Mouse (Mus musculus) hindbrain, embryonic 12.5 days (tissue): ENCODE measurements around the gene Cyp2a12. TPM values are rescaled to one million over a fixed set of nuclear protein-coding genes. Genes with fewer than 3 reads are reported as not detected.
"Not testable (repeated sequence)": the region's sequence is repeated elsewhere in the genome, so short reads cannot be mapped to it uniquely, and the experiment has no call there.

Experiments used
- ATAC-seq: fragments of 200-750 bp; cut with Nextera tagmentation; 2 replicates; pipeline ENCODE4 v1.8.0; 2017; ENCODE audit warnings: moderate TSS enrichment; ENCODE audit not compliant: low FRiP score
- H3K27ac ChIP-seq: fragments of 300-500 bp; sonication (generic); 2 replicates; pipeline ENCODE4 v1.5.1; 2016; ENCODE audit warnings: mild to moderate bottlenecking
- H3K27me3 ChIP-seq: fragments of 300-500 bp; sonication (generic); 2 replicates; pipeline ENCODE4 v1.6.1; 2016; ENCODE audit warnings: mild to moderate bottlenecking
- H3K36me3 ChIP-seq: fragments of 300-500 bp; sonication (generic); 2 replicates; pipeline ENCODE4 v1.6.1; 2016; ENCODE audit warnings: mild to moderate bottlenecking
- H3K4me1 ChIP-seq: fragments of 300-500 bp; sonication (generic); 2 replicates; pipeline ENCODE4 v1.6.1; 2016
- H3K4me2 ChIP-seq: fragments of 300-500 bp; sonication (generic); replicated peaks from 2 replicates; pipeline ENCODE4 v1.6.1; 2016; ENCODE audit warnings: mild to moderate bottlenecking
- H3K4me3 ChIP-seq: fragments of 300-500 bp; sonication (generic); 2 replicates; pipeline ENCODE4 v1.5.1; 2016; ENCODE audit warnings: mild to moderate bottlenecking
- H3K9ac ChIP-seq: fragments of 300-500 bp; sonication (generic); 2 replicates; pipeline ENCODE4 v1.6.1; 2016; ENCODE audit warnings: mild to moderate bottlenecking, moderate library complexity
- H3K9me3 ChIP-seq: fragments of 300-500 bp; sonication (generic); replicated peaks from 2 replicates; pipeline ENCODE4 v1.6.1; 2016; ENCODE audit warnings: mild to moderate bottlenecking
- WGBS: fragments of 180-500 bp; shearing (Covaris S2); methylation state at CpG from one replicate; pipeline ENCODE4 v1.1.7; 2016; 5-methylcytosine and 5-hydroxymethylcytosine counted together
- polyA plus RNA-seq: library from polyadenylated mRNA; unstranded; fragments of >200 nt; fragmentation: Nextera tagmentation; extraction: Ambion mirVana; gene quantifications from 2 replicates; pipeline ENCODE4 v1.2.1, GENCODE M21; 2016

Gene Cyp2a12
- not detected in 2 replicates for polyA plus RNA-seq

- Histone ChIP-seq H3K9me3 (0 out of 2 replicates have a peak, but pooled peaks cover 3% of the 10 kb centered on the region), H3K4me1 (no peaks in the 10 kb centered on the region), H3K27me3 (no peaks in the 10 kb centered on the region), H3K9ac (no peak within 1 kb of the TSS), H3K36me3 (no peaks in the 10 kb centered on the region), H3K4me3 (no peak within 1 kb of the TSS), H3K27ac (no peak within 1 kb of the TSS), H3K4me2 (no peak within 1 kb of the TSS)
- WGBS: 74% methylated on average over 2 of the region's 2 CpGs
- ATAC-seq: no peak
These were observed at the start of gene Cyp2a12 for GRCm38 (mm10) chr7:27028789-27029188. Gene Cyp2a12, plus strand, starts transcription at chr7:27029081.

- not testable (repeated sequence) for ATAC-seq, H3K9ac ChIP-seq, H3K36me3 ChIP-seq, H3K4me3 ChIP-seq, H3K27me3 ChIP-seq, H3K9me3 ChIP-seq, H3K27ac ChIP-seq, H3K4me1 ChIP-seq, H3K4me2 ChIP-seq
- 86% methylated on average over 2 of the region's 2 CpGs for WGBS
These were observed 47.4 kb upstream of the Cyp2a12 start for GRCm38 (mm10) chr7:26981464-26981863.

DNA sequence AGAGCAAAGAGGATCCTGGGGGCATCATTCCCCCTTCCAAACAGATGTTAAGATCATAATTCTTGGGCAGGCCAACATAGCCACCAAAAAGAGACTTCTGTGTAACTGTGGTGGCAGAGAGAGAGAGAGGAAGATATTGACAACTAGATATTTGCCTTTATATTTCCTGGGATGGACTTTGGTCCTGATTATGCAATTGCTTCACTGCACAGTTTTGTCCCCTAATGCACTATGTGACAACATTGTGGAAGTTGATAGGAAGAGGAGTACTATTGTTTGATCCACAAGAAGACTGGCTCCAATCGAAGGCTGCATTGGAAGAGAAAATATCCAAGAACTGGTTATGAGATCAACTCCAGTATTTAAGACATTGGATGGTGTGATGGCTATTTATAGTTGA is 46.9 kb upstream of the Cyp2a12 start:
- not testable (repeated sequence) for H3K27me3 ChIP-seq, H3K4me3 ChIP-seq, H3K4me1 ChIP-seq, H3K9ac ChIP-seq, H3K9me3 ChIP-seq, ATAC-seq, H3K4me2 ChIP-seq, H3K27ac ChIP-seq, H3K36me3 ChIP-seq
- 88% methylated on average over 1 of the region's 1 CpGs for WGBS

DNA sequence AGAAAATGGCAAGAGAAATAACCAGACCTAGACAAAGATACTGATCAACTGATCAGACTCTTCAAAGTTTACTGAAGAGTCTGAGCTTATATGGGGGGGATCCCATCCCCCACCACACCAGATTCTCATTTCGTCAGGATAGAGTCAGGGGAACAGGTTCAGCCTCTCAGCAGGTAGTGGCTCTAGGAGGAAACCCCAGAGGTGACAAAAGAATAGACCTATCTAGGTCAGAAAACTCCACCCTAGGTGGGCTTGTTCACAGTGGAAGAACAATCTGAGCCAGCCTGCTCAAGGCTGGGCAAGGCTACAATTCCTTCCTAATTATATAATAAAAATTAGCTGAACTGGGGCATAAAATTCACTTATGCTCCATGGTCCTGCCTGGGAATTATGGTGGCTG is 46.3 kb upstream of the Cyp2a12 start:
- Histone ChIP-seq H3K4me3 (no peak overlapping the region), H3K9ac (no peak overlapping the region), H3K9me3 (no peaks in the 10 kb centered on the region), H3K27ac (no peak overlapping the region), H3K36me3 (no peaks in the 10 kb centered on the region), H3K27me3 (no peaks in the 10 kb centered on the region), H3K4me1 (no peaks in the 10 kb centered on the region), H3K4me2 (no peak overlapping the region)
- ATAC-seq: no peak
- WGBS: 25% methylated on average over 1 of the region's 1 CpGs

GRCm38 (mm10) chr7:26983151-26983550 is 45.7 kb upstream of the Cyp2a12 start:
- H3K4me3 ChIP-seq, ATAC-seq, H3K9ac ChIP-seq, H3K4me2 ChIP-seq, H3K27me3 ChIP-seq, H3K27ac ChIP-seq, H3K9me3 ChIP-seq, H3K36me3 ChIP-seq, H3K4me1 ChIP-seq: not testable (repeated sequence)
- WGBS: 16% methylated on average over 1 of the region's 1 CpGs

DNA sequence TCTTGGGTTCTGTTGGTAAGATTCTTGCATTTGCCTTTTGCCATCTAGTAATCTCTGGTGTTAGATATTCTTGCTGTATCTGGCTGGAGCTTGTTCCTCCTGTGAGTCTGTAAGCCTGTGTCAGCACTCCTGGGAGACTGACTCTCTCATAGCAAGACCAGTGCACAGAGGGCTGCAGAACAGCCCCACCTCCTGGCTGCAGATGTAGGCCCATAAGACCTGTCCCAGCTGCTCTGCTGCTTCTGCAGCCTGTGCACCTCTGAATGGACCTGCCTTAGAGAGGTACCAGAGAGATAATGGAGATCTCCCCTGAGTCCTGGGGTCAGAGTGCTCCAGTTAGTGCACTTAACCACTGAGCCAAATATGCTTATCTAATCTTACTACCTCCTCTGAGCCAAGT is 2.3 kb upstream of the Cyp2a12 start:
- ATAC-seq, H3K4me2 ChIP-seq, H3K36me3 ChIP-seq, H3K9ac ChIP-seq, H3K27ac ChIP-seq, H3K4me3 ChIP-seq, H3K4me1 ChIP-seq, H3K9me3 ChIP-seq, H3K27me3 ChIP-seq: not testable (repeated sequence)

DNA sequence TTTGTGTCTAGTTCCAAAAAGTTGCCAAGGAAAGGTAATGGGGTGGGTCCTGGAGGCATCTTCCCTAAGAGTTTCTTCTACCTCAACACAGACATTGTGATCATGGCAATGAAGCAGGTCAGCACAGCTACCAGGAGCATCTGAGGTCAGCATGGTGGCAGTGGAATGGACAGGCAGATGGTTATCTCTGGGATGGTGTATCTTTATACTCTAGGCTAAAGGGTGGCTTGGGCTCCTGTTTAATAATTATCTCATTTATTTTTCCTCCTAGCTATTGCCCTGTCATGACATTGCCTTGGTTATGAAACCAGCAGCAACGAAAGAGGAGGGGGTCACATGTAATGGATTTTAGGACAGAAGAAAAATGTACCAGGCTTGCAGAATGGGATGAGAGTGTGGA is 20.0 kb downstream of the Cyp2a12 start:
- WGBS: 52% methylated on average over 1 of the region's 1 CpGs
- not testable (repeated sequence) for ATAC-seq, H3K4me1 ChIP-seq

GRCm38 (mm10) chr7:27059333-27059732 is 30.5 kb downstream of the Cyp2a12 start:
- H3K9me3 ChIP-seq, H3K27me3 ChIP-seq, H3K36me3 ChIP-seq, H3K4me1 ChIP-seq, H3K27ac ChIP-seq, H3K9ac ChIP-seq, H3K4me2 ChIP-seq, H3K4me3 ChIP-seq, ATAC-seq: not testable (repeated sequence)
- 92% methylated on average over 2 of the region's 2 CpGs for WGBS

More for the DNA sequence above, 20.0 kb downstream of the Cyp2a12 start:
- H3K9me3 ChIP-seq, H3K4me3 ChIP-seq, H3K36me3 ChIP-seq, H3K27me3 ChIP-seq, H3K27ac ChIP-seq, H3K9ac ChIP-seq, H3K4me2 ChIP-seq: not testable (repeated sequence)

DNA sequence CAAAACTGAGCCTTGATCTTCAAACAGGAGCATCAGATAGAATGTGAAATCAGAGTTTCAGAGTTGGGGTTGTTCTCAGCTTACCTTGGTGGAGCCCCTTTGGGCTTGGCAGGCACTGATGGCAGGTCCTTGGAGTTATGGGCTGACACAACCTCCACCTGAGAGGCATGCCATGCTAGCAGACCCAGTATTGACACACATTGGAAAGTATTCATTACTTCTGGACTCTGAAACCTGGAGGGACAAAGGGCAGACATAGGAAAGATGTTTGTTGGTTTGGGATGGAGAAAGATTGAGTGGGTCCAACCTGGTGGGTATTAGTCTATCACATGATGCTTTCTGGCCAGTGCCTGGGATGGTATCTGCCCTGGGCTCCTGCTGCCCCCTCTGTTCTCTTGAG is 31.0 kb downstream of the Cyp2a12 start:
- not testable (repeated sequence) for ATAC-seq

GRCm38 (mm10) chr7:27078641-27079040 is 49.8 kb downstream of the Cyp2a12 start:
- no peak for ATAC-seq
- no peaks in the 10 kb centered on the region for H3K4me1 ChIP-seq
- WGBS: 81% methylated on average over 1 of the region's 1 CpGs

More for the DNA sequence above, 31.0 kb downstream of the Cyp2a12 start:
- H3K27me3 ChIP-seq, H3K4me2 ChIP-seq, H3K4me3 ChIP-seq, H3K36me3 ChIP-seq, H3K9ac ChIP-seq, H3K27ac ChIP-seq, H3K9me3 ChIP-seq, H3K4me1 ChIP-seq: not testable (repeated sequence)

GRCm38 (mm10) chr7:27081625-27082024 is 52.7 kb downstream of the Cyp2a12 start:
- Histone ChIP-seq H3K4me1 (no peaks in the 10 kb centered on the region), H3K9ac (no peak overlapping the region), H3K4me2 (no peak overlapping the region), H3K9me3 (no peaks in the 10 kb centered on the region), H3K27ac (no peak overlapping the region), H3K36me3 (no peaks in the 10 kb centered on the region), H3K27me3 (no peaks in the 10 kb centered on the region), H3K4me3 (no peak overlapping the region)
- 69% methylated on average over 2 of the region's 2 CpGs for WGBS
- ATAC-seq: no peak

More at GRCm38 (mm10) chr7:27078641-27079040, 49.8 kb downstream of the Cyp2a12 start:
- Histone ChIP-seq H3K9me3 (no peaks in the 10 kb centered on the region), H3K4me2 (no peak overlapping the region), H3K36me3 (no peaks in the 10 kb centered on the region), H3K27ac (no peak overlapping the region), H3K4me3 (no peak overlapping the region), H3K27me3 (no peaks in the 10 kb centered on the region), H3K9ac (no peak overlapping the region)
